Mouse (Mus musculus) limb, embryonic 15.5 days (tissue): ENCODE data around the gene Ppig. TPM values are rescaled to one million over a fixed set of nuclear protein-coding genes. Genes with fewer than 3 reads are reported as not detected.
A peak's percentile ranks its signal among the peaks of the same experiment; 100 is the strongest.

Experiments
- ATAC-seq: fragments of 200-750 bp; cut with Nextera tagmentation; 2 replicates; pipeline ENCODE4 v1.8.0; 2017; ENCODE audit warnings: low read depth, moderate TSS enrichment; ENCODE audit not compliant: insufficient number of reproducible peaks, low FRiP score, low TSS enrichment
- H3K27ac ChIP-seq: fragments of 300-500 bp; sonication (generic); 2 replicates; pipeline ENCODE4 v1.5.1; 2015; ENCODE audit warnings: moderate library complexity, mild to moderate bottlenecking, inconsistent platforms
- H3K27me3 ChIP-seq: fragments of 300-500 bp; sonication (generic); 2 replicates; pipeline ENCODE4 v1.6.1; 2015; ENCODE audit warnings: inconsistent platforms
- H3K36me3 ChIP-seq: fragments of 300-500 bp; sonication (generic); 2 replicates; pipeline ENCODE4 v1.6.1; 2015; ENCODE audit warnings: inconsistent platforms
- H3K4me1 ChIP-seq: fragments of 300-500 bp; sonication (generic); 2 replicates; pipeline ENCODE4 v1.6.1; 2015; ENCODE audit warnings: inconsistent platforms
- H3K4me2 ChIP-seq: fragments of 300-500 bp; sonication (generic); 2 replicates; pipeline ENCODE4 v1.6.1; 2015; ENCODE audit warnings: mild to moderate bottlenecking, inconsistent platforms
- H3K4me3 ChIP-seq: fragments of 300-500 bp; sonication (generic); 2 replicates; pipeline ENCODE4 v1.5.1; 2015; ENCODE audit warnings: mild to moderate bottlenecking, inconsistent platforms
- H3K9ac ChIP-seq: fragments of 300-500 bp; sonication (generic); 2 replicates; pipeline ENCODE4 v1.6.1; 2015; ENCODE audit warnings: inconsistent platforms
- H3K9me3 ChIP-seq: fragments of 300-500 bp; sonication (generic); 2 replicates; pipeline ENCODE4 v1.6.1; 2016; ENCODE audit warnings: inconsistent platforms
- WGBS: fragments of 180-500 bp; shearing (Covaris S2); methylation state at CpG from one replicate; pipeline ENCODE4 v1.1.7; 2015; 5-methylcytosine and 5-hydroxymethylcytosine counted together
- polyA plus RNA-seq: library from polyadenylated mRNA; unstranded; fragments of >200 nt; fragmentation: Nextera tagmentation; extraction: Ambion mirVana; gene quantifications from 2 replicates; pipeline ENCODE4 v1.2.1, GENCODE M21; 2015

Gene Ppig
- polyA plus RNA-seq, 1 experiment from 2014 or later, result 138 TPM

- no peak overlapping the region for H3K4me2 ChIP-seq
- no peaks in the 10 kb centered on the region for H3K4me1 ChIP-seq
- no peaks in the 10 kb centered on the region for H3K27me3 ChIP-seq
- 0 out of 2 replicates have a peak overlapping the region, but pooled peaks have one; percentile 5 for H3K27ac ChIP-seq
- WGBS, result 65% methylated on average over 1 of the region's 1 CpGs
- H3K36me3 ChIP-seq, result 0 out of 2 replicates have a peak, but pooled peaks cover 2% of the 10 kb centered on the region
- H3K4me3 ChIP-seq, result no peak overlapping the region
- ATAC-seq, result no peak
- no peak overlapping the region for H3K9ac ChIP-seq
- no peaks in the 10 kb centered on the region for H3K9me3 ChIP-seq
Observed at GRCm38 (mm10) chr2:69764716-69765115, 42.4 kb downstream of the Ppig start.

- ATAC-seq, result no peak
- H3K36me3 ChIP-seq, result no peaks in the 10 kb centered on the region
- 91% methylated on average over 3 of the region's 3 CpGs for WGBS
- no peak overlapping the region for H3K27ac ChIP-seq
- no peak overlapping the region for H3K9ac ChIP-seq
- H3K4me1 ChIP-seq, result no peaks in the 10 kb centered on the region
- H3K4me3 ChIP-seq, result no peak overlapping the region
- no peaks in the 10 kb centered on the region for H3K27me3 ChIP-seq
- no peak overlapping the region for H3K4me2 ChIP-seq
- no peaks in the 10 kb centered on the region for H3K9me3 ChIP-seq
Observed at GRCm38 (mm10) chr2:69773331-69773730, 51.0 kb downstream of the Ppig start.

- Histone ChIP-seq H3K4me3 (no peak overlapping the region), H3K9me3 (no peaks in the 10 kb centered on the region), H3K27me3 (no peaks in the 10 kb centered on the region), H3K4me1 (no peaks in the 10 kb centered on the region), H3K36me3 (peaks cover 4% of the 10 kb centered on the region; the same call in 1 of the 2 replicates), H3K4me2 (no peak overlapping the region), H3K9ac (no peak overlapping the region), H3K27ac (no peak overlapping the region)
- 66% methylated on average over 7 of the region's 7 CpGs for WGBS
- no peak for ATAC-seq
Observed at GRCm38 (mm10) chr2:69777985-69778835, 55.9 kb downstream of the Ppig start.

- H3K9me3 ChIP-seq, result no peaks in the 10 kb centered on the region
- H3K4me3 ChIP-seq, result no peak overlapping the region
- whole genome bisulfite sequencing, result 44% methylated on average over 5 of the region's 5 CpGs
- H3K27me3 ChIP-seq, result no peaks in the 10 kb centered on the region
- H3K4me2 ChIP-seq, result no peak overlapping the region
- H3K9ac ChIP-seq, result no peak overlapping the region
- H3K4me1 ChIP-seq, result no peaks in the 10 kb centered on the region
- ATAC-seq, result no peak
- no peak overlapping the region for H3K27ac ChIP-seq
- peaks cover 4% of the 10 kb centered on the region; the same call in 1 of the 2 replicates for H3K36me3 ChIP-seq
Observed at GRCm38 (mm10) chr2:69778836-69779177, 56.5 kb downstream of the Ppig start.

- peak overlapping the region; percentile 46 for H3K9ac ChIP-seq
- no peaks in the 10 kb centered on the region for H3K27me3 ChIP-seq
- peak overlapping the region; percentile 75 for H3K4me3 ChIP-seq
- peaks cover 10% of the 10 kb centered on the region for H3K36me3 ChIP-seq
- WGBS, result 20% methylated on average over 9 of the region's 9 CpGs
- peak; percentile 33; the same call in 1 of the 2 replicates for ATAC-seq
- peak overlapping the region; percentile 76 for H3K4me2 ChIP-seq
- H3K4me1 ChIP-seq, result peaks cover 6% of the 10 kb centered on the region
- H3K27ac ChIP-seq, result peak overlapping the region; percentile 89
- no peaks in the 10 kb centered on the region for H3K9me3 ChIP-seq
Observed at GRCm38 (mm10) chr2:69788974-69789373, 66.6 kb downstream of the Ppig start.

- Histone ChIP-seq H3K9me3 (no peaks in the 10 kb centered on the region), H3K27me3 (no peaks in the 10 kb centered on the region), H3K27ac (peak within 1 kb of the TSS; percentile 89), H3K4me3 (peak within 1 kb of the TSS; percentile 75), H3K4me1 (peaks cover 6% of the 10 kb centered on the region), H3K9ac (peak within 1 kb of the TSS; percentile 60), H3K36me3 (peaks cover 14% of the 10 kb centered on the region), H3K4me2 (peak within 1 kb of the TSS; percentile 76)
- peak; percentile 93 for ATAC-seq
- WGBS, result 1% methylated on average over 48 of the region's 48 CpGs
Observed at GRCm38 (mm10) chr2:69789429-69790069, 67.2 kb downstream of the Ppig start, which contains the start of the genes Ccdc173 and Phospho2. Gene Ccdc173, minus strand, starts transcription at chr2:69789575. Gene Phospho2, plus strand, starts transcription at chr2:69789623.

GRCm38 (mm10) chr2:69790285-69790684 lies 67.9 kb downstream of the Ppig start:
- Histone ChIP-seq H3K9me3 (no peaks in the 10 kb centered on the region), H3K4me1 (peaks cover 6% of the 10 kb centered on the region), H3K9ac (no peak overlapping the region), H3K27me3 (no peaks in the 10 kb centered on the region), H3K4me3 (peak overlapping the region; percentile 75), H3K36me3 (peaks cover 19% of the 10 kb centered on the region), H3K4me2 (peak overlapping the region; percentile 76), H3K27ac (0 out of 2 replicates have a peak overlapping the region, but pooled peaks have one; percentile 89)
- ATAC-seq, result no peak
- 1% methylated on average over 10 of the region's 10 CpGs for WGBS

- ATAC-seq, result no peak
- H3K9ac ChIP-seq, result no peak overlapping the region
- peak overlapping the region; percentile 76; the same call in 1 of the 2 replicates for H3K4me2 ChIP-seq
- peaks cover 6% of the 10 kb centered on the region for H3K4me1 ChIP-seq
- H3K27ac ChIP-seq, result no peak overlapping the region
- H3K9me3 ChIP-seq, result no peaks in the 10 kb centered on the region
- WGBS, result 62% methylated on average over 4 of the region's 4 CpGs
- H3K36me3 ChIP-seq, result peaks cover 24% of the 10 kb centered on the region
- no peaks in the 10 kb centered on the region for H3K27me3 ChIP-seq
- H3K4me3 ChIP-seq, result 0 out of 2 replicates have a peak overlapping the region, but pooled peaks have one; percentile 75
Observed at GRCm38 (mm10) chr2:69790722-69791121, 68.4 kb downstream of the Ppig start.

GRCm38 (mm10) chr2:69802911-69803312 lies 80.6 kb downstream of the Ppig start:
- Histone ChIP-seq H3K4me1 (0 out of 2 replicates have a peak, but pooled peaks cover 2% of the 10 kb centered on the region), H3K27me3 (no peaks in the 10 kb centered on the region), H3K9me3 (no peaks in the 10 kb centered on the region), H3K4me2 (no peak overlapping the region), H3K36me3 (no peaks in the 10 kb centered on the region), H3K4me3 (no peak overlapping the region), H3K27ac (no peak overlapping the region), H3K9ac (no peak overlapping the region)
- no peak for ATAC-seq
- WGBS, result 56% methylated on average over 5 of the region's 5 CpGs

Other genes with a start within 250 kb of the Ppig start
- gene Lrp2, start 136.5 kb upstream of the Ppig start, polyA plus RNA-seq, result not detected in 2 replicates
- 16.1 and 18.3 TPM in 2 replicates for gene Bbs5, start 75.4 kb upstream of the Ppig start, polyA plus RNA-seq
- gene Klhl41, start 52.4 kb upstream of the Ppig start, polyA plus RNA-seq, result 16.4 and 44.3 TPM in 2 replicates
- 9.9 and 10.1 TPM in 2 replicates for gene Fastkd1, start 9.0 kb upstream of the Ppig start, polyA plus RNA-seq
- 1.5 and 1.7 TPM in 2 replicates for gene Ccdc173, start 67.0 kb downstream of the Ppig start, polyA plus RNA-seq
- 21.6 and 23.6 TPM in 2 replicates for gene Phospho2, start 67.1 kb downstream of the Ppig start, polyA plus RNA-seq
- 21.9 and 25.3 TPM in 2 replicates for gene Klhl23, start 99.4 kb downstream of the Ppig start, polyA plus RNA-seq
- gene Ssb, start 139.0 kb downstream of the Ppig start, polyA plus RNA-seq, result 302 and 328 TPM in 2 replicates
- 31.8 and 33.7 TPM in 2 replicates for gene Mettl5, start 163.1 kb downstream of the Ppig start, polyA plus RNA-seq
- gene Ubr3, start 174.7 kb downstream of the Ppig start, polyA plus RNA-seq, result 9.5 and 13.7 TPM in 2 replicates